Mouse (Mus musculus) right cerebral cortex, postnatal 36 days (tissue): ENCODE measurements around the gene Clip1.
"Not testable (repeated sequence)": the region's sequence is repeated elsewhere in the genome, so short reads cannot be mapped to it uniquely, and the experiment has no call there.

ENCODE experiments used
- DNase-seq, 2 experiments: peaks; one replicate each; pipeline ENCODE4 v3.0.0; 2022; ENCODE audit warnings: low spot score in 2 of 2, mixed read lengths in 1 of 2

The Clip1 gene

DNA sequence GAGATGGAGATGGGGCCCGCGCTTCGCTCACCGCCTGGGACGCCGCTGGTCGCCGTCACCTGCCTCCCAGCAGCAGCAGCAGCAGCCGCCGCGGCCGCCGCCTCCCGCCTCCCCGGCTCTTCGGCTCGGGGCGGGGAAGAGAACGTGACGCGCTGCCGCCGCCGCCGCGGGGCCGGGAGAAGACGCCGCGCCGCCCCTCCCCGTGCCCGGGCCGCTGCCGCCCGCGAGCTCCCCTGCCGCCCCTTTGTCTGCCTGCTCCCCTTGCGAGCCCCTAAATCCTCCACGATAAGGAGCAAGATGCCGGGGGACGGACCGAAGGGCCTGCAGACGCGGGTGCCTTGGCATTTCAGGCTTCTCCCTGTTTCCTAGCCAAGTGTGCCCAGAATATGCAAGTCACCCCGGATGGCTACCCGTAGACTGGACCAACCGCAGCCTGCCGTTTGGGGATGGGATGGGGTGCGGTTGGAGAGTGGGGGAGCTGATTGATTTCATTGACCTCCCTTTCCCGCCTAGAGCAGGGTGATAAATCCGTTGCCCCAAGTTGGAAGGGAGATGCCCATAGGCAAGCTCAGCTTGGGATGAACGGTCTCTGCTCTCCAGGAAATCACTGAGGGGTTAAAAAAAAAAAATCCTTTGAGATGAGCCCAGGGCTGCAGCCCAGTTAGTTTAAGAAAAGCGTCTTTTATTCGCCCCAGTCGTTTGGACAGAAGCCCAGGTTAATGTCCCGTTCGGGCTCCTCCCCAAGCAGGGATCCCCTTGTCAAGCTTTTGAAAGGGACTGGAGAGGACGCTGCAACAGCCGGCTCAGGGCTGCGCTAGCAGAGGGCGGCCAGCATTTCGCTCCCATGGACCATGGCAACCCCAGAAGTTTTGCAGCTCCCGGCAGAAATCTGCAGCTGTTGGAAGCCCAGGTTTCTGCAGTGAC, at the start of gene Clip1:
Gene Clip1 (minus strand): TSS at position 398 of the 924 bp plus-strand sequence.
- DNase-seq, result peak; percentile 51 to 59

DNA sequence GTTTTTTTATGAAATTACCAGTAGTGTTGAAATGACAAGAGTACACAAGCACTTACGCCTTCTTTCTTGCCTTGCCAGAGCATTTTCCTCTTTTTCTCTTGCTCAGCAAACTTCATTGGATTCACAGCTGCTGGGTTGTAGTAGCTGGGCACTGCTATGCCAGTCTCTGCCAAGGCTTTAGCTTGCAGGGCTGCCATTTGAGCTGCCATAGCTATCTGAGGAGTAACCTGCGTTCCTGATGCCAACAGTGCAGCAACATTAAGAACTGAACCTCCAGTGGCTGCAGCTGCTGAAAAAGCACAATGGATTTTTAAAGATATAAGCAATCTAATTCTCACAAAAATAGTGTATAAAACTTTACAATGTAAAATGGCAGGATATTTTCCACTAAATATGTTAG, 46.6 kb upstream of the Clip1 start:
- no peak for DNase-seq

GRCm38 (mm10) chr5:123723816-123724215, 39.4 kb upstream of the Clip1 start:
- not testable (repeated sequence) for DNase-seq

GRCm38 (mm10) chr5:123720328-123721311, 36.2 kb upstream of the Clip1 start, which contains the start of gene Zcchc8:
Gene Zcchc8 (minus strand): TSS chr5:123721100.
- DNase-seq, result peak; percentile 96 to 98

DNA sequence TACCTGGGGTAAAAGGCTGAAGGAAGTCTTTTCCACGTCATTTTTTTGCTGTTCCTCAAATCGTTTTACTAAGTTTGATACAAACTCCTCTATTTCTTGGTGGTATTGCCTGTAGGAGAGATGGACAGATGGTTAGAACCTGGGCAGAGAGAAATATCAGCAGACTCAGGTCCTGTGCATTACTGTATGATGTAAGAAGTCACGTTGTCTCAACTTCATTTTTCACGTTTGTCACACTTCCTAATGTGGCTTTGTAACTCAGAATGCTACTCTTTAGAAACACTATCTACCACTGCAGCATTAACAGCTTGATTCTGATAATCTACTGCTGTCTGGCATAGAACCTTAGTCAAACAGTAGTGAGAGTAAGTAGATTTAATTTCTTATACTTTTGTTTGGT, 30.2 kb upstream of the Clip1 start:
- DNase-seq, result no peak

- no peak for DNase-seq
These were observed 29.4 kb upstream of the Clip1 start for GRCm38 (mm10) chr5:123713782-123714181.

GRCm38 (mm10) chr5:123709571-123709970, 25.2 kb upstream of the Clip1 start:
- DNase-seq, result no peak

DNA sequence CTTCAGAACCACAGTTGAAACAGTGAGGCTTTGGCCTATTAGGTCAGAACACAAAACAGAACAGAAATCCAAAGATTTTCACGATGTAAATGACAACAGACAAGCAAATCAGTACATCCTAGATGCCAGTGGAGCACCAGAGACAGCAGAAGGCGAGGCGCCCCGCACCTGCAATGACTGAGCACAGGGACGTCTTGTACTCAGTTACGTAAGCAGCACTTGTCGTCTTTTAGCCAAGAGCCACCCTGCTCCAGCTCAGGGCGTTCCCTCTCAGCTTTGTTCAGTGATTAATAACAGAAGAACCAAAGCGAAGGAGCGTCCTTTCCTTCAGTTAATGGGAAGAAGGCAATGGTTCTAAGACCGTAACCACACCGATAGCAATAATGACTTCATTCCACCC, 24.2 kb upstream of the Clip1 start:
- no peak for DNase-seq

GRCm38 (mm10) chr5:123700625-123701024, 16.2 kb upstream of the Clip1 start:
- peak; percentile 12 to 24 for DNase-seq

DNA sequence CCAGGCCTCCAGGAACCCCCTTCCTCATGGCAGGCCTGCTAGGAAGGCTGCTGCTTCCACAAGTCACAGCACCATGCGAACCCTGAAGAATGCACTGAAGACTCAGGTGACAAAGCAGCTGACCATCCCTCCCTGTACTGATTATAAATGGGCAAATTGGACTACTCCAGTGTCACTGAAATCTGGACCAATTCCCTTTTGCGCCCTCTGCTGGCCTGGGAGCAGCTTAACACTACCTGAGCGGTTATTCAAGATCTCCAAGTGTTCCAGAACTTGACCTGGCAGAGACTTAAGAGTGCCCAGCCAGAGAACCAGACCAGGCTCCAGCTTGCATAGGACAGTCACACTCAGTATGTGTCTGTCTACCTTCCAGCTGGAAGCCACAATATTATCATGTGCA, 14.8 kb upstream of the Clip1 start:
- DNase-seq, result peak in 1 of 2 experiments; percentile 22

GRCm38 (mm10) chr5:123696961-123697360, 12.5 kb upstream of the Clip1 start:
- no peak for DNase-seq

- no peak for DNase-seq
These were observed 11.8 kb upstream of the Clip1 start for GRCm38 (mm10) chr5:123696244-123696643.

GRCm38 (mm10) chr5:123694468-123694867, 10.1 kb upstream of the Clip1 start:
- DNase-seq, result no peak

DNA sequence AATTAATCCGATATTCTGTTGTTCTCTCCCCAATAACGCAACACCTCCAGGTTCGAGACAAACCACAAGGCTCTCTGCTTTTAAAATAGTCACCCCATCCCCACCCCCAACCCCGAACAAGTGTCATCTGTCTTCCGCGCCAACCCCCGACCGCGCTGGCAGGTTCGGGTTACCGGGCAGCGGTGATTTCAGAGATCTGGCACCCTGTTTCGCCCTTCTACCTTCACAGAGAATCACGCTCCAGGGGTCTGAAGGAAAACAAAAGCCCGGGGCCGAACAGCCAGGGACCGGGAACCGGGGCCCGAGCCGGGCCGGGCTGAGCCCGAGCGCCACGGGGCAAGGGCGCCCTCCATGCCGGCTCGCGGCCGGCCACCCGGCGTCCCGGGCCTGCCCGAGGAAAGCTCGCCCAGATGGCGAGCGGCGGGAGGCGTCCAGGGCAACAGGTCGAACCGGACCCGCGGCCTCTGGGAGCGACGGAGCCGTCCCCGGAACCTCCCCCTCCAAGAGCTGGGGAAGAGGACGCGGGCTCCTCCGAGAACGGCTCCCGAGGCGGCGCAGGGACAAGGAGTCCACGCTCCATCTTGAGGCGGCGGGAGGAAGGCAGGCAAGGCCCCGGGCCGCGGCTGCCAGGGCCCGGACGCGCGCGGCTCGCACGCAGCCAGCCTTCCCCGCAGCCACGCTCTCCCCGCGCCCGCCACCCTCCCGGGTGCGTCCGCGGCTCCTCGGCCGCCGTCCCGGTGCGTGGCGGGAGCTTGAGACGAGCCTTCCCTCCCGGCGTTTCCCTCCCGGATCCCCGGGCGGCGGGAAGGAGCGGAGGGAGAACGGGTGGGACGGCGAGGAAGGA, 819 bp downstream of the Clip1 start:
- DNase-seq, result peak; percentile 14 to 18

- peak in 1 of 2 experiments; percentile 25 for DNase-seq
These were observed 1.4 kb downstream of the Clip1 start for GRCm38 (mm10) chr5:123683043-123683376.

DNA sequence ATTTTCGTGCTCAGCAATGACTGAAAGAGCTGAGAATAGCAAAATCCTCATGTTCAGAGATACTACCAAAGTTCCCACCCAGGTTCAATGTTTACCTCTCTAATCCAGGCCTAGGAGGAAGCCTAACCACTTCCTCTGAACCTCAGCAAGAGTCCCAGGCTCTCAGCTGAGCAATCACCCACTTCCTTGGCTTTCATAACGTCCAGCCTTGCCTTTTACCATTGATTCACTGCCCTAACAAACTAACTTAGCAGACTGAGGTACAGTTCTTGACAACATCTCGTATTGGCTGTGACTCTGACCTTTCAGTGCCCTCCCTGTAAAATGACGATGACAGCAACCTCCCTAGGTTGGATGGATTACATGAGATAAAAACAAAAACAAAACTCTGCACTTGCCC, 2.0 kb downstream of the Clip1 start:
- no peak for DNase-seq

- DNase-seq, result no peak
These were observed 4.7 kb downstream of the Clip1 start for GRCm38 (mm10) chr5:123679546-123680263.

DNA sequence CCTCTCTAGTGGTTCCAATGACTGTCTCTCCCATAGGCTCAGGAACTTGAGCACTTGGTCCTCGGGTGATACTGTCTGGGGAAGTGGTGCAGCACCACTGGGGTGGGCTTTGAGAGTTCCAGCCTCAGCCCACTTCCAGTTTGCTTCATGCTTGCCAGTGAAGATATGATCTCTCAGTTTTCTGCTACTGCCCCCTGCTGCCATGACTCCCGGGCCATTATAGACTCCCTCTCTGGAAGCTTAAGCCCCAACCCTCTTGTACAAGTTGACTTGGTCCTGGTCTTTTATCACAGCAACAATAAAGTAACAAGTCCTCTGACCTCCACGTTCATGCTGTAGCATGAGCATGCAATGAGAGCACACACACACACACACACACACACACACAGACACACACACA, 5.3 kb downstream of the Clip1 start:
- DNase-seq, result no peak

DNA sequence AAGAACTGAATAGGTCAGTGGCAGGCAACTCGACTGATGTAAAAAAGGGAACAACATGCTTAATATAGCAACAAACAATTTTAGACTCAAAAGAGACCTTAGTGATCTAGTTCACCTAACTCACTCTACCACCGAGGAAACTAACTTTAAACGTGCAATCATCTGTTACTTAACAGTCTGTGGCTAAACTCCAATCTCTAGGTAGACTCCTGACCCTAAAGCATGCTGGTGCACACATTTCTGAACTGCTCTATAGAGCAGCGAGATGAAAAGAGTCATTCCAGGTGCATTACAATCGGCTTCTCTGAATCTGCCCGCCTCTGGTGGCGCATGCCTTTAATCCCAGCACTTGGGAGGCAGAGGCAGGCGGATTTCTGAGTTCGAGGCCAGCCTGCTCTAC, 8.7 kb downstream of the Clip1 start:
- no peak for DNase-seq

DNA sequence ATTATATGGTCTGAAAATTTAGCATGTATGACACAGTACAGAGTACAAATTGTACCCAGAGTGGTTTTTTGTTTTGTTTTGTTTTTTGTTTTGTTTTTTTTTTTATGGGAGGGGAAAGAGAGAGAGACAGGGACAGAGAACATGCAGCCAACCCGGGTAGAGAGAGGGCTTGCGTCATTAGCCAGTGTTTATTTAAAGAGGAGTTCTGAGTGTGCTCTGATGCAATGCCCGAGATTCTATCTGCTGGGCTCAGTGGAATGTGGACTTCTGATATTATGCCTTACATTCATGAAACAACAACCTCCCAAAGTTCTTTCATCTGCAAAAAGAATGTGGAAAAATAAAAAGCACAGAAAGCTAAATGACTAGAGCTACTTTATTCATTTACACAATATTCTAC, 9.2 kb downstream of the Clip1 start:
- no peak for DNase-seq

- no peak for DNase-seq
These were observed 13.0 kb downstream of the Clip1 start for GRCm38 (mm10) chr5:123671473-123671820.
